Mouse (Mus musculus): Measurements from ENCODE around the gene Gm9040. TPM values are rescaled to one million over a fixed set of nuclear protein-coding genes. Genes with fewer than 3 reads are reported as not detected.

Gene Gm9040
- polyA plus RNA-seq (2017; shearing (Covaris generic)), result not detected

GRCm38 (mm10) chr10:118326869-118327268 is at the start of gene Gm9040:
Gene Gm9040, minus strand, starts transcription at chr10:118326969.

GRCm38 (mm10) chr10:118354005-118354404 is 27.2 kb upstream of the Gm9040 start, which contains the start of gene Gm9049:
Gene Gm9049, minus strand, starts transcription at chr10:118354105.

GRCm38 (mm10) chr10:118348579-118348978 is 21.8 kb upstream of the Gm9040 start, which contains the start of gene Gm9048:
Gene Gm9048, minus strand, starts transcription at chr10:118348679.

DNA sequence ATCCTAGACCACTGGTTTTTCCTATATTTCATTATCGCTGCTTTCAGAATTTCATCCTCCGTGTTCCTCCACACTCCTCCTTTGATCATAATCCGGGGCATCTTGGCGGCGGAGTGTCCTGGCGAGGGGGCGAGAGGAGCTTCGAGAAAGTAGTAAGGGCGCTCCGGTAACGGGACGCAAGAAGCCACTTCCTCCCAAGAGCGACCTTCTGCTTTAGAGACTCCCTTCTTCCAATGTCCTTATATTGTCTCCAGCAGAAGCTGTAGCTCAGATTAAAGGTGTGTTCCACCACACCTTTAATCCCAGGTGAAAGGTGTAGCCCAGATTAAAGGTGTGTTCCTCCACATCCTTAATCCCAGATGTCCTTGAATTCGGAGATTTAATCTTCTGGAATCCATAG is 16.4 kb upstream of the Gm9040 start, which contains the start of gene Gm9046:
Gene Gm9046, minus strand, starts transcription at position 101 of the 400 bp plus-strand sequence.

DNA sequence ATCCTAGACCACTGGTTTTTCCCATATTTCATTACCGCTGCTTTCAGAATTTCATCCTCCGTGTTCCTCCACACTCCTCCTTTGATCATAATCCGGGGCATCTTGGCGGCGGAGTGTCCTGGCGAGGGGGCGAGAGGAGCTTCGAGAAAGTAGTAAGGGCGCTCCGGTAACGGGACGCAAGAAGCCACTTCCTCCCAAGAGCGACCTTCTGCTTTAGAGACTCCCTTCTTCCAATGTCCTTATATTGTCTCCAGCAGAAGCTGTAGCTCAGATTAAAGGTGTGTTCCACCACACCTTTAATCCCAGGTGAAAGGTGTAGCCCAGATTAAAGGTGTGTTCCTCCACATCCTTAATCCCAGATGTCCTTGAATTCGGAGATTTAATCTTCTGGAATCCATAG is 11.0 kb upstream of the Gm9040 start, which contains the start of gene Gm9045:
Gene Gm9045, minus strand, starts transcription at position 101 of the 400 bp plus-strand sequence.

GRCm38 (mm10) chr10:118332308-118332707 is 5.5 kb upstream of the Gm9040 start, which contains the start of gene Gm9044:
Gene Gm9044, minus strand, starts transcription at chr10:118332408.

GRCm38 (mm10) chr10:118294938-118295337 is 31.8 kb downstream of the Gm9040 start, which contains the start of gene Iltifb:
Gene Iltifb, minus strand, starts transcription at chr10:118295038.

Other genes with a start within 250 kb of the Gm9040 start
- gene Mdm1, start 185.2 kb downstream of the Gm9040 start, polyA plus RNA-seq (2017; shearing (Covaris generic)), result 10 to 100 TPM in 1 of 2 experiments, 1 to 10 TPM in 1; 7.0 to 11.2 TPM
- not detected for gene Il22, start 122.0 kb downstream of the Gm9040 start, polyA plus RNA-seq (2017; shearing (Covaris generic))
- under 1 TPM in 1 of 2 experiments, not detected in 1; 0.11 TPM for gene Gm32717, start 86.2 kb downstream of the Gm9040 start, polyA plus RNA-seq (2017; shearing (Covaris generic))
- under 1 TPM in 1 of 2 experiments, not detected in 1; 0.11 TPM for gene Gm32802, start 68.3 kb downstream of the Gm9040 start, polyA plus RNA-seq (2017; shearing (Covaris generic))
- 1 to 10 TPM in 1 of 2 experiments, not detected in 1; 1.1 TPM for gene Iltifb, start 31.9 kb downstream of the Gm9040 start, polyA plus RNA-seq (2017; shearing (Covaris generic))
- not detected for gene Gm9044, start 5.4 kb upstream of the Gm9040 start, polyA plus RNA-seq (2017; shearing (Covaris generic))
- under 1 TPM in 1 of 2 experiments, not detected in 1; 0.22 TPM for gene Gm9045, start 10.9 kb upstream of the Gm9040 start, polyA plus RNA-seq (2017; shearing (Covaris generic))
- not detected for gene Gm9046, start 16.3 kb upstream of the Gm9040 start, polyA plus RNA-seq (2017; shearing (Covaris generic))
- under 1 TPM in 1 of 2 experiments, not detected in 1; 0.69 TPM for gene Gm9048, start 21.7 kb upstream of the Gm9040 start, polyA plus RNA-seq (2017; shearing (Covaris generic))
- gene Gm9049, start 27.1 kb upstream of the Gm9040 start, polyA plus RNA-seq (2017; shearing (Covaris generic)), result under 1 TPM in 1 of 2 experiments, not detected in 1; 0.22 TPM
- gene Ifng, start 114.1 kb upstream of the Gm9040 start, polyA plus RNA-seq (2017; shearing (Covaris generic)), result 1 to 10 TPM; 8.2 to 9.0 TPM